Comparison of ENCODE assay signal across 13 mouse cellular contexts in genomic region chr2:161049426-161049825, GRCm38 (mm10).
"Had no signal": no experiment of that assay in that cellular context is flagged by ENCODE, and none has a peak within 500 bp of the region (broad histone marks: within the 10 kb centered on the region; RNA-seq: fewer than 3 reads in every experiment).

No protein-coding gene starts in this region.

- ATAC-seq: hindbrain, embryonic 16.5 days; inflammation-experienced regulatory T-cells, adult 6 months; intestine, postnatal 0 days; midbrain, embryonic 13.5 days had no signal

- H3K9ac ChIP-seq: limb, embryonic 12.5 days; liver, embryonic 15.5 days; midbrain, embryonic 13.5 days; stomach, embryonic 15.5 days had no signal

- H3K27me3 ChIP-seq: limb, embryonic 12.5 days; liver, embryonic 15.5 days; midbrain, embryonic 13.5 days; stomach, embryonic 15.5 days had no signal

- H3K4me3 ChIP-seq: layer of hippocampus, adult 2 months; limb, embryonic 12.5 days; liver, embryonic 15.5 days; midbrain, embryonic 13.5 days; stomach, embryonic 15.5 days had no signal

- H3K27ac ChIP-seq: layer of hippocampus, adult 2 months; limb, embryonic 12.5 days; liver, embryonic 15.5 days; midbrain, embryonic 13.5 days; stomach, embryonic 15.5 days had no signal

- DNase-seq: liver; lung, adult 2 months; right cerebral cortex, postnatal 14 days; thymus, adult 2 months; thymus, postnatal 25 days had no signal

- H3K4me2 ChIP-seq: limb, embryonic 12.5 days; liver, embryonic 15.5 days; midbrain, embryonic 13.5 days; stomach, embryonic 15.5 days had no signal

- H3K4me1 ChIP-seq: limb, embryonic 12.5 days; liver, embryonic 15.5 days; stomach, embryonic 15.5 days had no signal

- H3K9me3 ChIP-seq: limb, embryonic 12.5 days; liver, embryonic 15.5 days; midbrain, embryonic 13.5 days; stomach, embryonic 15.5 days had no signal
